Mouse (Mus musculus) stomach, embryonic 15.5 days (tissue): ENCODE data around the gene Olfml2a. TPM values are rescaled to one million over a fixed set of nuclear protein-coding genes. Genes with fewer than 3 reads are reported as not detected.
"Not testable (repeated sequence)": the region's sequence is repeated elsewhere in the genome, so short reads cannot be mapped to it uniquely, and the experiment has no call there.

ENCODE experiments used
- ATAC-seq: fragments of 200-750 bp; cut with Nextera tagmentation; 2 replicates; pipeline ENCODE4 v1.8.0; 2017; ENCODE audit warnings: low read depth, moderate number of reproducible peaks, moderate TSS enrichment; ENCODE audit not compliant: insufficient read depth, low FRiP score
- H3K27ac ChIP-seq: fragments of 300-500 bp; sonication (generic); 2 replicates; pipeline ENCODE4 v1.5.1; 2015; ENCODE audit warnings: mild to moderate bottlenecking, inconsistent platforms
- H3K27me3 ChIP-seq: fragments of 300-500 bp; sonication (generic); replicated peaks from 2 replicates; pipeline ENCODE4 v1.6.1; 2015; ENCODE audit warnings: inconsistent platforms
- H3K36me3 ChIP-seq: fragments of 300-500 bp; sonication (generic); 2 replicates; pipeline ENCODE4 v1.6.1; 2015; ENCODE audit warnings: inconsistent platforms
- H3K4me1 ChIP-seq: fragments of 300-500 bp; sonication (generic); 2 replicates; pipeline ENCODE4 v1.6.1; 2015; ENCODE audit warnings: inconsistent platforms
- H3K4me2 ChIP-seq: fragments of 300-500 bp; sonication (generic); 2 replicates; pipeline ENCODE4 v1.6.1; 2015; ENCODE audit warnings: mild to moderate bottlenecking, inconsistent platforms
- H3K4me3 ChIP-seq: fragments of 300-500 bp; sonication (generic); replicated peaks from 2 replicates; pipeline ENCODE4 v1.5.1; 2015; ENCODE audit warnings: inconsistent platforms
- H3K9ac ChIP-seq: fragments of 300-500 bp; sonication (generic); 2 replicates; pipeline ENCODE4 v1.6.1; 2015; ENCODE audit warnings: inconsistent platforms
- H3K9me3 ChIP-seq: fragments of 300-500 bp; sonication (generic); 2 replicates; pipeline ENCODE4 v1.6.1; 2016; ENCODE audit warnings: inconsistent platforms
- WGBS: fragments of 180-500 bp; shearing (Covaris S2); methylation state at CpG from one replicate; pipeline ENCODE4 v1.1.7; 2015; 5-methylcytosine and 5-hydroxymethylcytosine counted together
- polyA plus RNA-seq: library from polyadenylated mRNA; unstranded; fragments of >200 nt; fragmentation: Nextera tagmentation; extraction: Ambion mirVana; gene quantifications from 2 replicates; pipeline ENCODE4 v1.2.1, GENCODE M21; 2015

Olfml2a gene
- polyA plus RNA-seq, 1 experiment from 2014 or later = 3.5 TPM

DNA sequence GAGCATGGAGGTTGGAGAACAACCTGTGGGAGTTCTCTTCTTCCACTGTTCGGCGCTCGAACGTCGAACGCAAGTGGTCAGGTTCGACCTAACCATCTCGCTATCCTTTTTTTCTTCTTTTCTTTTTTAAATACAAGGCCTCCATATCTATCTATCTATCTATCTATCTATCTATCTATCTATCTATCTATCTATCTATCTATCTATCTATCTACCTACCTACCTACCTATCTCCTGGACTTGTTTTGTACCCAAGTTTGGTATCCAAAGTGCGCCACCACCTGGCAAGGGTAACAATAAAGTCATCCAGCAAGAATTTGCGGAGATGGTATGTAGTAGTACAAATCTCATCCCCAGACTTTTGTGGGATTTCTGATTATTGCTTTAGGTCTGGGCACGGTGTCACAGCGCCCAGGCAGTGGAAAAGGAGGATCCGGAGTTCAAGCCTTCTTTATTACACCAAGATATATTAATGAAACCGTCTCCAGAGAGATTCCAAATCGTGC is 73.8 kb downstream of the Olfml2a start, which contains the start of gene Rpl35:
Gene Rpl35 (minus strand): TSS at position 51 of the 506 bp plus-strand sequence.
- no peak for ATAC-seq
- Histone ChIP-seq H3K9me3 (no peaks in the 10 kb centered on the region), H3K27me3 (no peaks in the 10 kb centered on the region), H3K27ac (peak within 1 kb of the TSS; percentile 88), H3K4me2 (peak within 1 kb of the TSS; percentile 77), H3K4me3 (peak within 1 kb of the TSS; percentile 77), H3K9ac (peak within 1 kb of the TSS; percentile 86), H3K4me1 (peaks cover 45% of the 10 kb centered on the region), H3K36me3 (peaks cover 26% of the 10 kb centered on the region)
- 10% methylated on average over 15 of the region's 15 CpGs for WGBS

DNA sequence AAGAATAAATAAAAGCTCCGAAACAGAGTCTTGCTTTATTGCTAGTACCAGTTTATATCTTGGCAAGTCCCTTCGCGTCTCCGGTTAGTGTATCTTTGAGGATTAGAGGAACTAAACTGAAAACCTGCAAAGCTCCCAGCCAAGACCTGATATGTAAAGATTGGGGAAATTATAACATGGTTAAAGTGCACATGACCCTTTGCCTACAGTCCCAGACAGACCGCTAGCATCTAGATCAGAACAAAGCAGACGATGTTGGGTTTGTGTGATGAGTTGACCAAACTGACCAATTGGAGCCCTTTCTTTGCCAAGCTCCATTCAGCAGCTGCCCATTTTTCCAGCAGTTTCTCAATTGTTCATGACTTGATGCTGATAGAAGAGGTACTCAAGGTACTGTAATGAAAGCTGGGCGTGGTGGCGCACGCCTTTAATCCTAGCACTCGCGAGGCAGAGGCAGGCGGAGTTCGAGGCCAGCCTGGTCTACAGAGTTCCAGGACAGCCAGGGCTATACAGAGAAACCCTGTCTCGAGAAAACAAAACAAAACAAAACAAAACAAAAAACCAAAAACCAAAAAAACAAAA is 74.5 kb downstream of the Olfml2a start:
- 83% methylated on average over 14 of the region's 14 CpGs for WGBS
- no peak overlapping the region for H3K9ac ChIP-seq
- H3K4me2 ChIP-seq = peak overlapping the region; percentile 77
- peaks cover 21% of the 10 kb centered on the region for H3K36me3 ChIP-seq
- H3K27ac ChIP-seq = no peak overlapping the region
- ATAC-seq = no peak
- H3K4me3 ChIP-seq = peak overlapping the region; percentile 77
- no peaks in the 10 kb centered on the region for H3K27me3 ChIP-seq
- H3K9me3 ChIP-seq = no peaks in the 10 kb centered on the region
- peaks cover 42% of the 10 kb centered on the region for H3K4me1 ChIP-seq

DNA sequence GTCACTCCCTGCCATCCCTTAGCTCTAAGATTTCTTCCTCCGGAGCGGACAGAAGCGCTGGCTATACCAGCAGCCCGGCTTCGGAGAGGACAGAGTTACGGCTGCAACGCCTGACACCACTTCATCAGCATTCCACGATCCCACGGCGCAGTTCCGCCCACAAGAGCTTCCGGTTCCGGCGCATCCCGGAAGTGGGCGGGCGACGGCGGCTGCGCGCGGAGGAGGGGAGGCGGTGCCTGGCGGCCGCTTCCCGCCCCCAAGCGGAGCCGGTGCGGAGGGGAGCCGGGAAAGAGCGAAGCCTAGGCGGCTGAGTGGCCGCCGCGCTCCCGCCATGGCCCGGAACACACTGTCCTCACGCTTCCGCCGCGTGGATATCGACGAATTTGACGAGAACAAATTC is 76.1 kb downstream of the Olfml2a start:
- H3K27ac ChIP-seq = peak overlapping the region; percentile 96
- peaks cover 34% of the 10 kb centered on the region for H3K4me1 ChIP-seq

DNA sequence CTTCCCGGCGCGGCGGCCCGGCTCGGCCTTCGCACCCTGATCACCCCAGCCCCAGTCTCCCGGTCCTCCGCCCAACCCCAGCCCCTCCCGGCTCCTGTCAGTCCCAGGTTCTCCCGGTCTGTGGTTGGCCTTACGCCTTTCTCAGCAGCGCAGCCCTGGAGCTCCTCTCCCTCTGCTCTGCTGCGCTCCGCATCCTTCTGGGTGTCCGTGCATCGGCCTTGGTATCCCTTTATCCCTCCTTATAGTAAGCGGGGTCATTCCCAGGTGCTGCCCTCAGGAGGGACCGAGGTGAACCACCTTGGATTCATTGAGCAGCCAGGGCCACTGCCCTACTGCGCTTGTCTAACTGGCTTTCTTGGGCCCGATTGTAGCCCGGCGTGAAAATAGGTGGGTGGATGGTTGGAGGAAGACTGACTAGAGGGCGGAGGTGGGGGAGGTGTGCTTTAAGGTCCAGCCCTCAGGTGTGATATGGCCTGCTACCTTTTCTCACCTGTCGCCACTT is 76.6 kb downstream of the Olfml2a start:
- Histone ChIP-seq H3K4me3 (peak overlapping the region; percentile 93), H3K4me2 (peak overlapping the region; percentile 83), H3K9ac (peak overlapping the region; percentile 92), H3K36me3 (peaks cover 12% of the 10 kb centered on the region), H3K9me3 (no peaks in the 10 kb centered on the region), H3K4me1 (peaks cover 29% of the 10 kb centered on the region), H3K27ac (peak overlapping the region; percentile 96), H3K27me3 (no peaks in the 10 kb centered on the region)
- ATAC-seq = peak; percentile 34
- WGBS = under 1% methylated on average over 25 of the region's 25 CpGs

More for the DNA sequence above, 76.1 kb downstream of the Olfml2a start:
- Histone ChIP-seq H3K9ac (peak overlapping the region; percentile 92), H3K27me3 (no peaks in the 10 kb centered on the region), H3K4me3 (peak overlapping the region; percentile 93), H3K36me3 (peaks cover 10% of the 10 kb centered on the region), H3K4me2 (peak overlapping the region; percentile 83), H3K9me3 (no peaks in the 10 kb centered on the region)
- peak; percentile 85 for ATAC-seq
- WGBS = under 1% methylated on average over 44 of the region's 44 CpGs

DNA sequence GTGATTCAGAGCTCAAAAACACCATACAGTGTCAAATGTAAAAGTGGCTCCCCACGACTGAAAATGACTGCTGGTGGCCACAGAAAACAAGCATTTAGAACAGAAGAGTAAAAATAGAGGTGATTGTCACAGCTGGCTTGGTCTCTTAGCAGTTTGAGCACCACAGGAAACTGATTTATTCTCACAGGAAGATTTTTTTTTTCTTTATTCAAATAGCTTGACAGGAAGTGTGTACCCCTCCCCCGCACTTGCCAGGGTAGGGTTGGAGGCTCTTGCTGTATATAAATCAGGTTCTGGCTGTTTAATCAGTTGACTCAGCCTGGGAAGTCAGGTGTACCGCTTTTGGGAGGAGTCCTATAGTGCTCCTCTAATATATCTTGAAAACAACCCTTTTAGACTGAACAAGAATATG is 77.2 kb downstream of the Olfml2a start:
- Histone ChIP-seq H3K9ac (peak overlapping the region; percentile 92; the same call in 1 of the 2 replicates), H3K27me3 (no peaks in the 10 kb centered on the region), H3K27ac (peak overlapping the region; percentile 96), H3K4me3 (peak overlapping the region; percentile 93), H3K36me3 (peaks cover 10% of the 10 kb centered on the region), H3K4me2 (peak overlapping the region; percentile 83), H3K9me3 (no peaks in the 10 kb centered on the region), H3K4me1 (peaks cover 23% of the 10 kb centered on the region)
- no peak for ATAC-seq
- WGBS = 13% methylated on average over 3 of the region's 3 CpGs

DNA sequence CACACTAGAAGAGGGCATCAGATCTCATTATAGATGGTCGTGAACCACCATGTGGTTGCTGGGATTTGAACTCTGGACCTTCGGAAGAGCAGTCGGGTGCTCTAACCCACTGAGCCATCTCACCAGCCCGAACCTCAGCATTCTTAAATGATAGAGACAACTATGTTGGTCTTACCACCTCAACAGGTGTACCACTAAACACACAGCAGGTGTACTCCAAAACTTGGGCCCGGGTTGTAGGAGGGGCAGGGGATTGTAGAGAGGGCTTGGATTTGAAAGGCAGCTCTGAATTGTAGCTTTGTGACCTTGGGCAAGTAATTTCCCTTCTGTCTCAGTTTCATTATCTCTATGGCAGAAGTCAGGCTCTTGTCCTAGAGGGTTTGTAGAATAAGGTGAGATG is 78.4 kb downstream of the Olfml2a start:
- Histone ChIP-seq H3K36me3 (peaks cover 21% of the 10 kb centered on the region), H3K4me1 (peaks cover 21% of the 10 kb centered on the region)
- H3K9ac ChIP-seq, H3K27me3 ChIP-seq, H3K27ac ChIP-seq, H3K4me3 ChIP-seq, H3K9me3 ChIP-seq, H3K4me2 ChIP-seq, ATAC-seq: not testable (repeated sequence)
- whole genome bisulfite sequencing = 95% methylated on average over 5 of the region's 5 CpGs

GRCm38 (mm10) chr2:39011264-39011663 is 79.5 kb downstream of the Olfml2a start:
- Histone ChIP-seq H3K9ac (no peak overlapping the region), H3K36me3 (peaks cover 25% of the 10 kb centered on the region), H3K27ac (no peak overlapping the region), H3K9me3 (no peaks in the 10 kb centered on the region), H3K27me3 (no peaks in the 10 kb centered on the region), H3K4me1 (peaks cover 15% of the 10 kb centered on the region), H3K4me3 (no peak overlapping the region), H3K4me2 (no peak overlapping the region)
- no peak for ATAC-seq

- Histone ChIP-seq H3K9ac (no peak overlapping the region), H3K27ac (no peak overlapping the region), H3K4me2 (no peak overlapping the region), H3K4me1 (peaks cover 14% of the 10 kb centered on the region), H3K27me3 (no peaks in the 10 kb centered on the region), H3K36me3 (peaks cover 29% of the 10 kb centered on the region), H3K4me3 (no peak overlapping the region), H3K9me3 (no peaks in the 10 kb centered on the region)
- 91% methylated on average over 3 of the region's 3 CpGs for WGBS
- ATAC-seq = no peak
Measured at GRCm38 (mm10) chr2:39011971-39012370, 80.2 kb downstream of the Olfml2a start.

- Histone ChIP-seq H3K4me1 (peaks cover 11% of the 10 kb centered on the region; the same call in 1 of the 2 replicates), H3K36me3 (peaks cover 29% of the 10 kb centered on the region)
Measured at GRCm38 (mm10) chr2:39012768-39013279, 81.0 kb downstream of the Olfml2a start.

More at GRCm38 (mm10) chr2:39012768-39013279, 81.0 kb downstream of the Olfml2a start:
- ATAC-seq = no peak
- Histone ChIP-seq H3K4me2 (no peak overlapping the region), H3K4me3 (no peak overlapping the region), H3K9me3 (no peaks in the 10 kb centered on the region), H3K27ac (no peak overlapping the region), H3K27me3 (no peaks in the 10 kb centered on the region), H3K9ac (no peak overlapping the region)
- WGBS = 84% methylated on average over 7 of the region's 7 CpGs

Other genes with a start within 250 kb of the Olfml2a start
- 1.1 and 1.2 TPM in 2 replicates for gene Nr5a1, start 217.4 kb upstream of the Olfml2a start, polyA plus RNA-seq
- 1.5 and 2.3 TPM in 2 replicates for gene Nr6a1, start 4.3 kb upstream of the Olfml2a start, polyA plus RNA-seq
- gene Wdr38, start 65.5 kb downstream of the Olfml2a start, polyA plus RNA-seq = 1.6 and 1.9 TPM in 2 replicates
- gene Arpc5l, start 73.4 kb downstream of the Olfml2a start, polyA plus RNA-seq = 119 and 127 TPM in 2 replicates
- gene Rpl35, start 73.6 kb downstream of the Olfml2a start, polyA plus RNA-seq = 861 and 916 TPM in 2 replicates
- gene Golga1, start 133.6 kb downstream of the Olfml2a start, polyA plus RNA-seq = 28.8 and 30.1 TPM in 2 replicates